Mouse (Mus musculus) bone marrow macrophage, adult 2 months (primary cell): ENCODE measurements around the gene Slc7a7. TPM values are rescaled to one million over a fixed set of nuclear protein-coding genes. Genes with fewer than 3 reads are reported as not detected.

Source experiments
- H3K27ac ChIP-seq: 2 replicates; pipeline ENCODE4 v1.5.1; 2012; ENCODE audit warnings: low read depth, low read length; ENCODE audit not compliant: insufficient read depth
- H3K4me1 ChIP-seq: 2 replicates; pipeline ENCODE4 v1.6.1; 2012; ENCODE audit warnings: low read length; ENCODE audit not compliant: control insufficient read depth, insufficient read depth
- H3K4me3 ChIP-seq: 2 replicates; pipeline ENCODE4 v1.5.1; 2012; ENCODE audit warnings: mild to moderate bottlenecking, low read length, moderate library complexity; ENCODE audit not compliant: insufficient read depth
- CTCF ChIP-seq: IDR thresholded peaks from 2 replicates; pipeline ENCODE4 v1.5.1; 2012; ENCODE audit warnings: low read depth, mild to moderate bottlenecking, low read length, moderate library complexity
- POLR2A ChIP-seq: IDR thresholded peaks from 2 replicates; pipeline ENCODE4 v1.6.1; 2012; ENCODE audit warnings: mild to moderate bottlenecking, low read depth, low read length, borderline replicate concordance
- polyA plus RNA-seq: library from polyadenylated mRNA; stranded (reverse); fragments of >200 nt; gene quantifications from 2 replicates; pipeline ENCODE4 v1.2.4, GENCODE M21; 2012; ENCODE audit not compliant: missing spikeins, insufficient read depth, insufficient read length

Gene Slc7a7
- polyA plus RNA-seq: 30.9 and 32.7 TPM in 2 replicates

DNA sequence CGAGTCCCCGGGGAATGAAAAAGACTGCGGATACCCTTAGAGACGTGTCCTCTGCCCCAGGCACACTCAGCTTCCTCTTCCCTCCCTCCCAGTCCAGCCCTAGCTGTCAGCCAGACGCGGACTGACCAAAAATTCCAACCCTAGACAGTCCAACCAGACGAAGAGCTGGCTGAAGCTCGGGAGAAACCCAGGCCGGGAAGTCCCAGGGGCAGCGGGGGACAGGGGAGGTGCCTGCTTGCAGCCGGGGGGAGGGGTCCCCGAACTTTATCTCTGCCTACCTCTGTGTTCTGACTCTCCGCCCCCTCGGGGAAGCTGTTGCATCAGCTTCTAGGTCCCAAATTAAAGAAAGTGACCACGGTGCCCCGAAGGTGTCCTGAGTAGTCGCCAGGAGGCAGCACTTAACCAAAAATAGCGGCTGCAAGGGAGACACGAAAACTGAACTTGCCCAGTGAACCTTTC, at the start of gene Slc7a7:
TSS of gene Slc7a7 (minus strand) at position 158 of the 459 bp plus-strand sequence.
- TF ChIP-seq CTCF (peak; percentile 39; the same call in 1 of the 2 replicates), POLR2A (no peak)
- no peak within 1 kb of the TSS for H3K4me3 ChIP-seq
- H3K27ac ChIP-seq: no peak within 1 kb of the TSS
- peaks cover 4% of the 10 kb centered on the region for H3K4me1 ChIP-seq

DNA sequence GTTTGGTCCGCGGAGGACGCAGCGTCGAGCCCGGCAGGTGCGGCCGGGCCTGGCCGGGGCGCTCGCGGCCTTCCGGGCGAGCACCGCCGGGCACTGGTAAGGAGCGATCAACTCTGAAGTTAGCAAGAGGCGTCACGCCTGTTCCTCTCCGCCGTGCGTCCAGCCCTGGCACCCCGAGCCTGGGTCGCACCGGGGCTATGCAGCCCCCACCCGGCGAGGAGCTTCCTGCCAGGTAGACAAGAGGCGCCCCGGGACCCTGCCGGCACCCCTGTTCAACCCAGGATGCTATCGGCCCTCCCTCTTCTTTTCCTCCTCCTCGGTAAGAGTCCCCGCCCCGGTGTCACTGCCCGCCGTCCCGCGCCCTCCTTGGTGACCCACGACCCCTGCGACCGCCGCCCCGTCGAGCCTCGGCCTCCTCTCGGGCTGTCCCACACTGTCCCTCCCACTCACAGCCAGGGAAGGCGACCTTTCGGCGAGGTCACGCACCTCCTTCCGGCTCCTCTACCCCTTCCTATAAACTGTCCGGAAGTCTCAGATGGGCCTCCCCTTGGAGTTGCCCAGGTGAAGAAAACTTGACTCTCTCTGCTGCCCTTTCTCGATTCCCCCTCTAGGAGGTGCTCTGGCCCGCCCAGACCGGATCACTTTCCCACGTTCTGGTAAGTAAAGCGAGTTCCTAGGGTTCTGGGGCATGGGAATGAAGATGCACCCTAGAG, 46.9 kb upstream of the Slc7a7 start:
- no peaks in the 10 kb centered on the region for H3K4me1 ChIP-seq
- H3K4me3 ChIP-seq: peak overlapping the region; percentile 83
- TF ChIP-seq POLR2A (no peak), CTCF (peak; percentile 63)
- H3K27ac ChIP-seq: peak overlapping the region; percentile 35

DNA sequence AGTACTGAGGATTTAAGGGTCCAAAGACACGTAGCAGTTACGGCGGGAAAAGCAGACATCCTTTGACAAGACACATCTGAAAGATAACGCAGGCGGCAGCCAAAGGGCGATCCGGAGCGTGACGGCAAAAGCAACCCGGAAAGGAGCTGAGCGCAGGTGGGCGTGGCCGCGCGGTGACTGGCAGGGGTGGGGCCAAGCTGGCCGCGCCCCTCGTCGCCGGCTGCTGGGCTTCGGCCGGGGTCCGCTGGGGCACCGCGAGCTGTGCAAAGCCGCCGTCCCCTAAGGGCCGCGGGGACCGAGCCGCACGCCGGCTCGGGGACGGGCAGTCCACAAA, 46.3 kb upstream of the Slc7a7 start, which contains the start of gene Lrp10:
TSS of gene Lrp10 (plus strand) at position 179 of the 334 bp plus-strand sequence.
- no peak for TF ChIP-seq CTCF
- no peak for TF ChIP-seq POLR2A
- H3K4me3 ChIP-seq: peak within 1 kb of the TSS; percentile 83
- no peaks in the 10 kb centered on the region for H3K4me1 ChIP-seq
- H3K27ac ChIP-seq: peak within 1 kb of the TSS; percentile 35

DNA sequence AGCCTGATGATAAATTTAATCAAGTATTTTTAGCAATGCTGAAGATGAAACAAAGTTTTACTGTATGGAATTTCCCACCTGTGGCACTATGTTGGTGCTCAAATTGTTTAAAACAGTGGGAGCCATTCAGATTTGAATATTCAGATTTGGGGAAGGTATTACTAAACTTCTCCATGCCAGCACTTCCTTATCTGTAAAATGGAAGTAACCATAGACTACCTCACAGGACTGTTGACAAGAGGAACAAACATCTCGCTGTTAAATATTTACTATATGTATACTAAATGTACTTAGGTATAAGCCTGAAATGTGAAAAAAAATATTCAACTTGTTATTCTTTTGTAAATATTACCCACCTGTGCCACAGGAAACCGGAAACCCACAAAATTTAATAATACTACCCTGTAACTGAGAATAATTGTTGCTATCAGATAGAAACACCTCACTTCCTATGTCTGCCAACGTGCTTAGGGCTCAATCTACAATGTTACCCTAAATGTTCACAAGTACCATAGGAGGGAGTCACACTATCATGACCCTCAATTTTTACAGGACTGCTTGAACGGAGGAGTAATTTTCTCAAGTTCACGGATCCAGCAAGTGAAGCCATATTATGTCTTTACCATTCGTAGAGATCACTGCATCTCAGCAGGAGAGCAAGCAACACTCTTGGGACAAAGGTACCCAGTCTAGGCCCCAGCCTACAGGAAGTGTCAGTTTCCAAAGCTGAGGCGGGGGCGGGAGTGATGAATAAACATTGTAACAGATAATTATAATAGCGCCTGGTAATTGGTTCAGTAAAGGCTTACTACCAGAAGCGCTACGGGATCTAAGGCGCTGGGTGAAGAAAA, 45.8 kb upstream of the Slc7a7 start:
- peak overlapping the region; percentile 83 for H3K4me3 ChIP-seq
- H3K27ac ChIP-seq: peak overlapping the region; percentile 19
- no peak for TF ChIP-seq CTCF
- no peak for TF ChIP-seq POLR2A
- no peaks in the 10 kb centered on the region for H3K4me1 ChIP-seq

DNA sequence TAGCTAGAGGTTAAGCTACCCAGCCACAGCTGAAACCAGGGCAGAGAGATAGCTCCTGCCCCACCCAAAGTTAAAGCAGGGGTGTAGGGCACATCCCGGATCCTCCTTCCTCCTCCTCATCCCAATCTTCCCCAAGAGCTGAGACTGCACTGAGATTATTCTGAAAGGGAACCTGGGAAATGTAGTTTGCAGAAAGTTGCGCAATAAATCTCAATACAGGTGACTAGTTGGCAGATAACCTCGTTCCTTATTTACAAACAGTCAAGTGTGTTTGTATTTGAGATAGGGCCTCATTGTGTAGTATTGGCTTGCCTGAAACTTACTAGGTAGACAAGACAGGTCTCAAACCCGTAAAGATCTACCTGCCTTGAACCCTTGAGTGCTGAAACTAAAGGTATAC, 44.6 kb upstream of the Slc7a7 start:
- TF ChIP-seq CTCF (no peak), POLR2A (no peak)
- no peaks in the 10 kb centered on the region for H3K4me1 ChIP-seq
- H3K27ac ChIP-seq: no peak overlapping the region
- H3K4me3 ChIP-seq: no peak overlapping the region

DNA sequence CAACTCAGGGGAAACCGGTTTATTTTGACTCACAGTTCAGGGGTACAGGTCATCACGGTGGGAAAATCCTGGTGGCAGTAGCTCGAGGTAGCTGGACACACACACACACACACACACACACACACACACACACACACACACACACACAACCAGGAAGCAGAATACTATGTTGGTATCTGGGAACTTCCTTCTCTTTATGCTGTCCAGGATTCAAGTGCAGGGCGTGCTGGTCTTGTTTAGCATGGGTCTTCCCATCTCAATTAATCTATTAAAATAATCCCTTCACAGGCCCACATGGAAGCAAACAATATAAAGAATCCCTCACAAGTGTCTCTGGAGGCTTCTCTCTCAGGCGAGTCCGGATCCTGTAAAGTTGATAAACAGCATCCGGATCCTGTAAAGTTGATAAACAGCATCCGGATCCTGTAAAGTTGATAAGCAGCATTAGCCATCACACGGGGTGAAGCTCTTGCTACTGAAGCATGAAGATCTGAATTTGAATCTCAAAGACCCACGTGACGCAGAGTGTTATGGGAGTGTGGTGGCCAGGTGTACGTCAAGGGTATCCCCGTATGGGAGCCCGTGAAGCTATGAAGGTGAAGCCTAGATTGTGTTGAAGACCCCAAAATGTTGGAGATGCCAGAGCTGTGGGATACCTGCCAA, 40.5 kb upstream of the Slc7a7 start:
- Histone ChIP-seq H3K27ac (no peak overlapping the region), H3K4me3 (no peak overlapping the region), H3K4me1 (no peaks in the 10 kb centered on the region)
- TF ChIP-seq CTCF: no peak
- no peak for TF ChIP-seq POLR2A

DNA sequence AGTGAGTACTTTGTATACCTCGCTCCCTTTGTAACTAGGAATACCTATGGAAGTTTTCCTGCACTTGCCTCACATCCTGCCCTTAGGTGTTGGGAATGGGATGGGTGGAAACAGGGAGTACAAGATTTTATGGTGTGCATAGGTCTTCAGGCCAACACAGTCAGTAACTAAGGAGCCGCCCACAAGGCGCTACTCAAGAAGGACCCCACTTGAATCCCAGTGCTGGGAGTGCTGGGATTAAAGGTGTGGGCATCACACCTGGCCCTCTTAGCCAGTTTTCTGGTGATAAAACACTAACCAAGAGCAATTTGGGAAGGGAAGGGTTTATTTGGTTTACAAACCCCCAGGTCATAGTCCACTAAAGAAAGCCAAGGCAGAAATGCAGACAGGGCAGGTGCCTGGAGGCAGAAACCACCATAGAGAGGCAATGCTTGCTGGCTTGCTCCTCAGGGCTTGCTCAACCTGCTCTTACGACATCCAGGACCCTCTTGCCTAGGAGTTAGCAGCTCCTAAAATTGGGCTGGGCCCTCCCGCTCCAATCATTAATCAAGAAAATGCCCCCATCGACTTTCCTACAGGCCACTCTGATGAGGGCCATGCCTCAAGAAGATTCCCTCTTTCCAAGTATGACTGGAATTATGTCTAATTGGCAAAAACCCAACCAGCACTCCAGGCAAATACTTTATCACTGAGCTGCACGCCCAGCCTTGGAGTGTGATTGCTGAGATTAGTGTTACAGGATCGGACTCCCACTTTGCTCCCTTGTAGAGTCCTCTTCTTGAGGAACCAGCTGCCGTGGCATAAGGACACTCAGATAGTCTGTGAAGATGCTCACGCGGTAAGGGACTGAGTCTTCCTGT, 37.3 kb upstream of the Slc7a7 start:
- Histone ChIP-seq H3K4me1 (no peaks in the 10 kb centered on the region), H3K27ac (no peak overlapping the region)
- no peak for TF ChIP-seq CTCF
- no peak for TF ChIP-seq POLR2A

DNA sequence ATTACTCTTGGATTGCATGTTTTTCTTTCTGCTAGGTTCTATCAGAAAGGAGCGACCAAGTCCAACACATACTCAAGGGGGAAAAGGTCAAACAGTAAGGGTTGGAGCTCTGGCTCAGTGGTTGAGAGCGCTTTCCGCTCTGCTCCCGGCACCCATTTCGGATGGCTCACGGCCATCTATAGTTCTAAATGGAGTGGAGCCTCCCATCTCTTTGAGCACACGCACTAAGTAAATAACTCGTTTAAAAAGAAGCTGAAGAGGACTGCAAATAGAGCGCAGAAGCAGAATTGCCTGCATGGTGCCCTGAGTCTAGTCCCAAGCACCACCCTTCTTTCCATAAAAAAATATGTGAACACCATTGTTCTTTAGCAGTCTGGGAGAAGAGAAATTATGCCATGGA, 36.0 kb upstream of the Slc7a7 start:
- Histone ChIP-seq H3K4me1 (peaks cover 3% of the 10 kb centered on the region), H3K27ac (no peak overlapping the region), H3K4me3 (no peak overlapping the region)
- TF ChIP-seq CTCF (no peak), POLR2A (no peak)

More for the DNA sequence above, 37.3 kb upstream of the Slc7a7 start:
- H3K4me3 ChIP-seq: no peak overlapping the region

DNA sequence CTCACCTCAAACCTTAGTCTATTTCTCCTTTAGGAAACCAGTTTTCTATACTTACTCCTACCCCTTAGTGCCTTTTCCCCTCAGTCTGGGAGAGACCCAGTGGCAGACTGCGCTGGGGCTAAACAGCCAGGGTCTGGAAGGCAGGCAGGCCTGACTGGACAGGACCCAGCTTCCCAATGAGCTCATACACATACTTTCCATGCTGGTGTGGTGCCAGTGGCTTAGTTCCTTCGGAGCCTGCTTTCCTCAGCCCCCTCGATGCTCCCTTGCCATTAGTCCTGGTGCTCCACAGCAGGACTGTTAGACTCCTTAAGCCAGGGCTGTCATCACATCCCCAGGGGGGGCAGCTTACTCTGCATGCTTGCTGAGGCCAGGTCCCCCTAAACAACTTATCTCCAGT, 27.9 kb upstream of the Slc7a7 start:
- Histone ChIP-seq H3K4me1 (peaks cover 55% of the 10 kb centered on the region), H3K27ac (no peak overlapping the region), H3K4me3 (no peak overlapping the region)
- no peak for TF ChIP-seq CTCF
- TF ChIP-seq POLR2A: no peak
